Mouse (Mus musculus): Measurements from ENCODE around the gene Dnah3. TPM values are rescaled to one million over a fixed set of nuclear protein-coding genes. Genes with fewer than 3 reads are reported as not detected.

Gene Dnah3
- polyA plus RNA-seq (2012; ENCODE audit: insufficient read depth, insufficient read length, low replicate concordance, missing spikeins), result not detected in 2 replicates

DNA sequence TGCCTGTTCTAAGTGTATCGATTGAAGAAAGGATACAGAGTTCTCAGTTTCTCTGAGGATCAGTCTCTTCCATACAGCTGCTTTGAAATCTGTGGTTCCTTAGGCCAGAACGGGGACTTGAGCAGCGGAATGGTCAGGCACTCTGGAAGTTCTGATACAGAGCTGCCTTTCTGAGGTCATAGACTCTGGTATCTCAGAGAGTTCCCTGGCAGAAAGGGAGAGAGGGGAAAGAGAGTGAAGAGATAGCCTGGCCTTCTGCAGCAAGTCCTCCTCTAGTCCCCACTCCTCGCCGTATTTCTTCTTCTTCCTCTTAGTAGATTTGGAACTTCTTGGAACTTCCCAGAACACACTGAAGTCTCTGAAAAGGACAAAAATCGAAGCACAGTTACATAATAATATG is at the start of gene Dnah3:
TSS of gene Dnah3 (minus strand) at position 101 of the 400 bp plus-strand sequence.
- H3K27ac ChIP-seq (ENCODE audit: insufficient read depth, low read depth, low read length), result no peak within 1 kb of the TSS
- no peak within 1 kb of the TSS for H3K4me3 ChIP-seq (ENCODE audit: insufficient read depth, low read depth, low read length)
- H3K4me1 ChIP-seq (ENCODE audit: control insufficient read depth, insufficient read depth, low read length), result no peaks in the 10 kb centered on the region; the same call in 1 of the 2 replicates
- no peak for TF ChIP-seq CTCF (IDR thresholded peaks at IDR 0.05; ENCODE audit: insufficient read depth, low read depth, low read length)
- TF ChIP-seq POLR2A (IDR thresholded peaks at IDR 0.05; ENCODE audit: insufficient read depth, low read depth, low read length), result no peak
- 92% methylated on average over 6 of the region's 6 CpGs for WGBS

DNA sequence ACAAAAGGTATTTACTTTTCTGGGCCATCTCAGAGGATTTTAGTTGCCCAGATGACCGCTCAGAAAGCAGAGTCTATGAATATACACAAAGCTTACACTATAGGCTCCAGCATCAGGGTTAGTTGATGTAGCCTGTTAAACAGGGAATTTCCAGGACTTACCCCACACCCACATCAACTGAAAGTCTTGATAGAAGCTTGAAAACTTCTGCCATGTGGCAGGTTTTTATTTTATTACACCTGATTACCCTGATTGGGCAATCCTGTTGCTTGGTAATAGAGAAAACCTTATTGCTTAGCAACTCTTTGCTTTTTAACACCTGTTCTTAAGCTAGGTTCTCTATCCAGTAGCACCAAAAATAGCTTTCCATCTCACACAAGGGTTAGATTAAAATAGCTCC is 47.7 kb upstream of the Dnah3 start:
- Histone ChIP-seq H3K27ac (ENCODE audit: insufficient read depth, low read depth, low read length) (no peak overlapping the region), H3K4me1 (ENCODE audit: control insufficient read depth, insufficient read depth, low read length) (no peaks in the 10 kb centered on the region), H3K4me3 (ENCODE audit: insufficient read depth, low read depth, low read length) (no peak overlapping the region)
- WGBS, result 83% methylated on average over 1 of the region's 1 CpGs
- no peak for TF ChIP-seq CTCF (IDR thresholded peaks at IDR 0.05; ENCODE audit: insufficient read depth, low read depth, low read length)
- TF ChIP-seq POLR2A (IDR thresholded peaks at IDR 0.05; ENCODE audit: insufficient read depth, low read depth, low read length), result no peak

DNA sequence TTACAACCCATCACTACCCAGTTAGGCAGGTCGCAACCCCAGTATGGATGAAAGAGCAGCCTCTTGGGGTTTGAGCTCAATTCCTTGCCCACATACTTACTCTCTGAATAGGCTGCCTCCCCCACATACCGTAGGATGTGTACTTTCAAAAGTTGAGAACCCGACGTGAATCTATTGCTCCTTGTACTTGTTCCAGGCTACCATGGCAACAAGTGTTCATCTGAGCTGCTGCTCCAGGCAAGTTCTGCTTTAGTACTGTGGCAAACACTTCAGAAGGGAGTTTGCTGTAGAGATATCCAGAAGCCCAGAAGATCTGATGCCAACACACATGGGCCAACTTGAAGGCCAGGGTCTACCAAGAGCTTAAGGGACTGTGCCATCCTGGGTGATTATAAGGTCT is 33.9 kb upstream of the Dnah3 start:
- no peak for TF ChIP-seq CTCF (IDR thresholded peaks at IDR 0.05; ENCODE audit: insufficient read depth, low read depth, low read length)
- TF ChIP-seq POLR2A (IDR thresholded peaks at IDR 0.05; ENCODE audit: insufficient read depth, low read depth, low read length), result no peak
- Histone ChIP-seq H3K4me1 (ENCODE audit: control insufficient read depth, insufficient read depth, low read length) (no peaks in the 10 kb centered on the region), H3K4me3 (ENCODE audit: insufficient read depth, low read depth, low read length) (no peak overlapping the region), H3K27ac (ENCODE audit: insufficient read depth, low read depth, low read length) (no peak overlapping the region)
- 34% methylated on average over 4 of the region's 4 CpGs for WGBS

DNA sequence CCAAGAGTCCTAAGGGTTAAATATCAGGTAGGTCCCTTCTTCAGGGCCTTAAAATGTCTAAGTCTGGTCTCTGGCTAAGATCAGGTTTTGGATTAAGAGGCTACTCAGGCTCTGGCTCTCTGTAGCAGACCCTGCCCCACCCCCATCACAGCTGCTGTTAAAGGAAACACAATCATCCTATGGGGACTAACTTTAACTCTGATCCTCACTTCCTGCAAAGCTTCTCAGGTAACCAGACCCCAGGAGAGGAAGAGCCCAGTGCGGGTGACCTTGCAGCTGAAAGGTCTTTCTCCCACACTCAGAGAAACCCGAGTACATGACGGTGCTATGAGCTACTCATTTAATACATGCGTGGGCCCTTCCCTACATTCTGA is 32.6 kb upstream of the Dnah3 start:
- TF ChIP-seq POLR2A (IDR thresholded peaks at IDR 0.05; ENCODE audit: insufficient read depth, low read depth, low read length) (no peak), CTCF (IDR thresholded peaks at IDR 0.05; ENCODE audit: insufficient read depth, low read depth, low read length) (no peak)
- Histone ChIP-seq H3K4me3 (ENCODE audit: insufficient read depth, low read depth, low read length) (no peak overlapping the region), H3K27ac (ENCODE audit: insufficient read depth, low read depth, low read length) (no peak overlapping the region), H3K4me1 (ENCODE audit: control insufficient read depth, insufficient read depth, low read length) (no peaks in the 10 kb centered on the region)
- WGBS, result 79% methylated on average over 4 of the region's 4 CpGs

DNA sequence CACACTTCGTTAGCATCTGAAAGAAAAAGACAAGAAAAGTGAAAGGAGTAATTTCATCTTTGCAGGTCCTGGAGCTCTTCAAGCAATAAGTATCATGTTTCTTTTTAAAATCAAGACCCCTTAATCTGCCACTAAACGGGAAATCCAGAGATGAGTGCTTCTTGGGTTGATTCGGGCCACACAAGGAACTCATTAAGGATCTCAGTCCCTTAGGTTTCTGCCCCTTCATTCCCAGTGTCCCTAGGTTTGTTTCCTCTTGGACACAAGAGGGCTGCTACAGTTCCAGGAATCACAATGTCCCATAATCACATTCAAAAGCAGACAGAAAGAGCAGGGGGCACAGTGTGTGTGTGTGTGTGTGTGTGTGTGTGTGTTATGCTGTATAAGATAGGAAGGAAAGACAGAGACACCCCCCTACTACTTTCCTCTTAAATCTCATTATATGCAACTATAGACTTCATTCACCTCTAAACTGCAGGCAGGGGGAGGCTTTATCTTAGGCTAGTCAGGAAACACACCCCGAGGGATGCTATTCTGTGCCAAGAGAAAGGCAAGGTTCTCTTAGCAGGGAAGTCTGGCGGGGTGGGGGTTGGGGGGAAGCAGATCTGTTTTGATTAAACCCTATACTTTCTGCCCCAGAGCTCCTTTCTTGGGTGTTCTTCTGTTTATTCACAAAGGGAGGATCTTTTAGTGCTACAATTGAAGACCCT is 32.1 kb upstream of the Dnah3 start:
- Histone ChIP-seq H3K4me3 (ENCODE audit: insufficient read depth, low read depth, low read length) (no peak overlapping the region), H3K27ac (ENCODE audit: insufficient read depth, low read depth, low read length) (no peak overlapping the region), H3K4me1 (ENCODE audit: control insufficient read depth, insufficient read depth, low read length) (no peaks in the 10 kb centered on the region)
- TF ChIP-seq CTCF (IDR thresholded peaks at IDR 0.05; ENCODE audit: insufficient read depth, low read depth, low read length) (no peak), POLR2A (IDR thresholded peaks at IDR 0.05; ENCODE audit: insufficient read depth, low read depth, low read length) (no peak)
- WGBS, result 62% methylated on average over 5 of the region's 5 CpGs

DNA sequence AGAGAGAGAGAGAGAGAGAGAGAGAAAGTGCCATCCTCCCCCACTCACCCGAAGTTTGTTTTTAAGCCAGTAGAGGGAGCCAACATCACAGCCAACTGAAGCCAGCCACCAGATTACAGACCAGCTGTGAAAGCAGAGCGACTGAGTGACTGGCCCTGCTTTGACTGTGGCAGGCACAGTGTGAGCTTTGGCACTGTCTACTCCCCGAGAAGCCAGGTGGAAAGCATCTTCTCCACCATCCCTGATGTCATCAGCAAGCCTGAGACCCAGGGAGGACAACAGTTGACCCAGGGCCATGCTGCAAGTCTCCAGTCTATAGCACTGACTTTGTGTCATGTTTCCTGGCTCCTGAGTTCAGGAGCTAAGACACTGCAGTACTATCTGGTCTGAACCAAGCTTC is 29.8 kb upstream of the Dnah3 start:
- no peak overlapping the region for H3K4me3 ChIP-seq (ENCODE audit: insufficient read depth, low read depth, low read length)
- no peak overlapping the region for H3K27ac ChIP-seq (ENCODE audit: insufficient read depth, low read depth, low read length)
- WGBS, result 1% methylated on average over 3 of the region's 3 CpGs
- TF ChIP-seq POLR2A (IDR thresholded peaks at IDR 0.05; ENCODE audit: insufficient read depth, low read depth, low read length) (no peak), CTCF (IDR thresholded peaks at IDR 0.05; ENCODE audit: insufficient read depth, low read depth, low read length) (0 out of 2 replicates have a peak, but pooled peaks have one; percentile 39)
- H3K4me1 ChIP-seq (ENCODE audit: control insufficient read depth, insufficient read depth, low read length), result no peaks in the 10 kb centered on the region

DNA sequence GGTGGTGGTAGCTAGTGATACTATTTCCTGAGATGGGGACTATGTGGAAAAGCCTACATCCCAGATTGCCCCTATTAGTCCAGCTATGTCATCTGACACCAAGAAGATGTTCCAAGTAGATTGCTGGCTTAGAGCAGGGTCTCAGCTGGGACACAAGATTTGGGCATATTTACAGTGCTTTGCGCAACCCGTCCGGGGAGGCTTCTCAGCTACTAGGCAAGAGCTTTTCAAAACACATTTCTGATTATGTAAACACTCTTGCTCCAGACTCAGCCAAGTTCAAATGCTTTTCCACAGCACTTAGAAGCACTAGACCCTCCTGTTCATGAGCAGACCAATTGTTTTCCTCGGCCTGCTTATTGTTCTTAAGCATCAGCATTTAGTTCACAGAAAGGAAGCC is 28.7 kb upstream of the Dnah3 start:
- Histone ChIP-seq H3K4me3 (ENCODE audit: insufficient read depth, low read depth, low read length) (no peak overlapping the region), H3K4me1 (ENCODE audit: control insufficient read depth, insufficient read depth, low read length) (no peaks in the 10 kb centered on the region), H3K27ac (ENCODE audit: insufficient read depth, low read depth, low read length) (no peak overlapping the region)
- WGBS, result 74% methylated on average over 4 of the region's 4 CpGs
- TF ChIP-seq CTCF (IDR thresholded peaks at IDR 0.05; ENCODE audit: insufficient read depth, low read depth, low read length), result no peak

DNA sequence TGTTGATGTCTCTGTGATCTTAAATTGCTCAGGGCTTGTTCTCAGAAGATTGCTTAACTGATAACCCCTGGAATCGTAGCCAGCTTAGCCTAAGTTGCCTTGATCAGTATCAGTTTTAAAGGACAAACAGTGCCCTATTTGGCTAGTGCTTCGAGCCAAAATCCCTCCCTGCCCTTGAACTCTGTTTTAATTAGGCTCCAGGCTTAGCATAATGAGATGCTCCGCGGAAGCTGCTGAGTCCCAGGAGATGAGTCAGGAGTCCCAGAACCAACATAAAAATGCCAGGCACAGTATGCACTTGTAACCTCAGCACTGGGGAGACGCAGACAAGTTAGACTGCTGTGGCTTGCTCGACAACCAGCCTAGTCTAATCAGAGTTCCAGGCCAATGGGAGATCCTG is 22.4 kb upstream of the Dnah3 start:
- Histone ChIP-seq H3K4me1 (ENCODE audit: control insufficient read depth, insufficient read depth, low read length) (no peaks in the 10 kb centered on the region), H3K27ac (ENCODE audit: insufficient read depth, low read depth, low read length) (no peak overlapping the region), H3K4me3 (ENCODE audit: insufficient read depth, low read depth, low read length) (no peak overlapping the region)
- TF ChIP-seq CTCF (IDR thresholded peaks at IDR 0.05; ENCODE audit: insufficient read depth, low read depth, low read length) (no peak), POLR2A (IDR thresholded peaks at IDR 0.05; ENCODE audit: insufficient read depth, low read depth, low read length) (no peak)
- WGBS, result 24% methylated on average over 6 of the region's 6 CpGs

DNA sequence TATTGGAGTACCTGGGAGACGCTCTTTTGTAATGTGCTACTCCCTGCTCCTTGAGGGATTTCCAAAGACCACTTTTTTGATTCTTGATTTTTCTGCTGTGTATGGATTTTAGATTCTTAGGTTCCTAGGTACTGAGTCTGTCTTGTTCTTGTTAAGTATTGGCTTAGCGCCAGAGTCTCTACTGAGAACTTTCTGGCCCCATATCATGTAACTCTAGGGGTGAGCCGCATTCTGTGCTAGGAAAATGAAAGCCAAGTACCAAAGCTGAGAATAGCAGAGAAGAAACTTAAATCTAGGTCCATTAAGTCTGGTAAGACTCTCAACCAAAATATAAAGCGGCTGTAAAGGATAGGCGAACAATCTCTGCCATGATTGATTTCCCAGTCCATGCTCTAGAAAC is 21.9 kb upstream of the Dnah3 start:
- Histone ChIP-seq H3K27ac (ENCODE audit: insufficient read depth, low read depth, low read length) (no peak overlapping the region), H3K4me3 (ENCODE audit: insufficient read depth, low read depth, low read length) (no peak overlapping the region), H3K4me1 (ENCODE audit: control insufficient read depth, insufficient read depth, low read length) (no peaks in the 10 kb centered on the region)
- WGBS, result 90% methylated on average over 5 of the region's 5 CpGs
- TF ChIP-seq POLR2A (IDR thresholded peaks at IDR 0.05; ENCODE audit: insufficient read depth, low read depth, low read length) (no peak), CTCF (IDR thresholded peaks at IDR 0.05; ENCODE audit: insufficient read depth, low read depth, low read length) (no peak)

Data from olfactory bulb, adult 2 months (tissue).